Mouse (Mus musculus): ENCODE measurements around the gene Eif2b2. TPM values are rescaled to one million over a fixed set of nuclear protein-coding genes. Genes with fewer than 3 reads are reported as not detected.

The Eif2b2 gene
- polyA plus RNA-seq, 1 experiment from 2014 or later, result 76.8 TPM

GRCm38 (mm10) chr12:85273508-85273907 is 54.2 kb downstream of the Eif2b2 start:
- WGBS, result 92% methylated on average over 10 of the region's 10 CpGs
- H3K4me1 ChIP-seq (ENCODE audit: control insufficient read depth, insufficient read depth, low read length), result 0 out of 2 replicates have a peak, but pooled peaks cover 4% of the 10 kb centered on the region
- ATAC-seq (ENCODE audit: low read depth), result no peak
- H3K27me3 ChIP-seq (ENCODE audit: control insufficient read depth, insufficient read depth, low read length), result no peaks in the 10 kb centered on the region
- H3K27ac ChIP-seq (ENCODE audit: low read depth, low read length), result no peak overlapping the region
- H3K4me2 ChIP-seq (ENCODE audit: low read depth, low read length), result no peak overlapping the region
- no peaks in the 10 kb centered on the region for H3K9me3 ChIP-seq (ENCODE audit: control insufficient read depth, low read length)
- no peak overlapping the region for H3K4me3 ChIP-seq (ENCODE audit: low read depth, low read length)
- no peak overlapping the region for H3K9ac ChIP-seq (replicated peaks; ENCODE audit: low read depth, low read length)
- H3K36me3 ChIP-seq (ENCODE audit: control insufficient read depth, insufficient read depth, low read length), result 0 out of 2 replicates have a peak, but pooled peaks cover 2% of the 10 kb centered on the region

Small RNAs within 50 kb of the gene (microRNA-seq; reads per million reads assigned to microRNA genes)
- gene Mir6938, result not detected

Other genes starting within 250 kb of the Eif2b2 start
- 78.5 and 94.1 TPM in 2 replicates for gene Fcf1, start 248.6 kb upstream of the Eif2b2 start, polyA plus RNA-seq (2014; fragmentation: Nextera tagmentation; extraction: Ambion mirVana)
- gene Arel1, start 248.6 kb upstream of the Eif2b2 start, polyA plus RNA-seq (2014; fragmentation: Nextera tagmentation; extraction: Ambion mirVana), result 40.4 and 46.0 TPM in 2 replicates
- gene Ylpm1, start 223.2 kb upstream of the Eif2b2 start, polyA plus RNA-seq (2014; fragmentation: Nextera tagmentation; extraction: Ambion mirVana), result 53.5 and 54.7 TPM in 2 replicates
- gene Prox2, start 108.7 kb upstream of the Eif2b2 start, polyA plus RNA-seq (2014; fragmentation: Nextera tagmentation; extraction: Ambion mirVana), result 1.0 and 1.9 TPM in 2 replicates
- 103 and 121 TPM in 2 replicates for gene Dlst, start 108.6 kb upstream of the Eif2b2 start, polyA plus RNA-seq (2014; fragmentation: Nextera tagmentation; extraction: Ambion mirVana)
- 22.1 and 28.3 TPM in 2 replicates for gene Rps6kl1, start 68.2 kb upstream of the Eif2b2 start, polyA plus RNA-seq (2014; fragmentation: Nextera tagmentation; extraction: Ambion mirVana)
- 7.9 and 8.9 TPM in 2 replicates for gene Pgf, start 41.7 kb upstream of the Eif2b2 start, polyA plus RNA-seq (2014; fragmentation: Nextera tagmentation; extraction: Ambion mirVana)
- gene Mlh3, start 51.1 kb downstream of the Eif2b2 start, polyA plus RNA-seq (2014; fragmentation: Nextera tagmentation; extraction: Ambion mirVana), result 11.7 and 11.8 TPM in 2 replicates
- 55.7 and 61.2 TPM in 2 replicates for gene Acyp1, start 69.0 kb downstream of the Eif2b2 start, polyA plus RNA-seq (2014; fragmentation: Nextera tagmentation; extraction: Ambion mirVana)
- gene Zc2hc1c, start 69.1 kb downstream of the Eif2b2 start, polyA plus RNA-seq (2014; fragmentation: Nextera tagmentation; extraction: Ambion mirVana), result 1.6 and 1.7 TPM in 2 replicates
- gene Nek9, start 119.9 kb downstream of the Eif2b2 start, polyA plus RNA-seq (2014; fragmentation: Nextera tagmentation; extraction: Ambion mirVana), result 8.9 and 10.0 TPM in 2 replicates
- gene Tmed10, start 155.4 kb downstream of the Eif2b2 start, polyA plus RNA-seq (2014; fragmentation: Nextera tagmentation; extraction: Ambion mirVana), result 209 and 238 TPM in 2 replicates